Mouse (Mus musculus) ovary, adult 2 months (tissue): Measurements from ENCODE around the gene Rfesd. TPM values are rescaled to one million over a fixed set of nuclear protein-coding genes. Genes with fewer than 3 reads are reported as not detected.

ENCODE experiments used
- polyA plus RNA-seq: library from polyadenylated mRNA; depleted of rRNA; stranded (reverse); fragments of >200 nt; gene quantifications from 2 replicates; pipeline ENCODE4 v1.2.3, GENCODE M21; 2012; rRNA removed

Rfesd gene
- polyA plus RNA-seq: 4.8 and 5.1 TPM in 2 replicates

DNA sequence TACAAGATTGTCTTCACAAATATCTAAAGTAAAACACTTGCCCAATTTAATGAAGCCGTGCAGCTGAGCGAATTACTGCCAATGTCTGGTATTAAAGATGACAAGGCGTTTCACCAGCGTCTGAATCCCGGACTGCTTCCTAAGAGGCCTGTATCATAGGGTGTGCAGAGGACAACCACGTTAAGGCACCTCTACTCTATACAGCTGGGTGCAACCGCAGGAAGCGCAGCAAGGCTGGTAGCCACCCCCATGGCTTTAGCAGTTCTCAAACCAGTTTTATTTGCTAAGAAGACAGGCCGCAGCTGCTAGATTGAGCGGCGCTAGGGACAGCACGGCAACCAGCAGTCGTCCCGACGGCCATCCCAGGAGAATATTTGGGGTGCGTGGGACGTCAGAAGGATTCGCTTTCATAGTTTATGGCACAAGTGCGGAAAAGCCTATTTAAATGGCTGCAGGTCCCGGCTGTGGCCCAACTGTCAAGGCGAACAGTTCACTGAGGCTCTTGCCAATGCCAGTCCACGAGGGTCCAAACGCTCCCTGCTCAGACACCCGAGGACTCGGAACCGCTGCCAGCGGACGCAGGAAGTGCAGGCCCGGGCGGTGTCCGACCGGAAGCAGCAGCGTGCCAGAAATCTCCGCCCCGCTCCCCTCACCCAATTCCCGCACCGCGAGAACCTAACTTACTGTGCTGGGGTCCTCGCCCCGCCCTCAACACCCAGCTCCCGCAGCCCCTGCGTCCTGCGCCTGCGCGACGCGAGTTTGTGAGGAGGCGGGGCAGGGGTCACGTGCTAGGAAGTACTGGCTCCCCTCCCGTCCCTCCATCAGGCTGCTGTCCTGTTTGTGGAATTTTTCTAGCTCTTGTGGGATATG, at the start of gene Rfesd:
Gene Rfesd (minus strand): TSS at position 746 of the 870 bp plus-strand sequence.

DNA sequence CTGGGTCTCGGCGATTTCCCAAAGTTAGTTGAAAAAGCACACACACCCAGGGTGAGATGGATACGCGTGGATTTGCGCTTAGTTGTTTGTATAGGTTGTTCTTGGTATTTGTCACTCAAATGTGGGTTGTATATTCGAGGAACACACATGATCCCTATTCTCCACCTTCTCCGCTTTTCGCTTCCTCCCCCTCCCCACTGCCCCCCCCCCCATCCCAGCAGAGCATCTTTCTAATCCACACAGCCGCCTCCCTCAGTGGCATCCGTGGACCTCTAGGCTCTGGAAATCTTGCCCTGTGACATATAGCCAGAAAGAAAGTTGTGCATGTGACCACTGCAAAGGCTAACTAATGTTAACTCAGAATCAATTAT, 38.4 kb upstream of the Rfesd start, which contains the start of gene Gpr150:
Gene Gpr150 (minus strand): TSS at position 101 of the 371 bp plus-strand sequence.

DNA sequence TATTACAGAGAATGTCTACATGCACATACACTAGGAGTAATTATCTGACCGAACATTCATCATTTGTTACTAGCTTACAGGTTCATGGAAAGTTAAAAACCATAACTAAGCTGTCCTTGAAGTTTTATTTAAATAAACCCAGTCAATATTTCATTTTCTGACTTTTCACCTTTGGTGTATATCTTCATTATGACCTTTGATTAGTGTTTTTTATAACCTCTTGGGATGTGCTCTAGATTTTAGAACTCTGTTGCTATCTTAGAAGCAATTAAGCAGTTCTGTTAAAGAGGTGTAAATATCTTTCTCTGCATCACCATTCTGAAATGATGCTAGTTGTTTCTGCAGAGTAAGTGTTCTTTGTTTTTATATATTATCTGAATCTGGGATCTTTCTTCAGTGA, 51.7 kb downstream of the Rfesd start, which contains the start of gene Spata9:
Gene Spata9 (plus strand): TSS at position 301 of the 400 bp plus-strand sequence.

Other genes starting within 250 kb of the Rfesd start
- 17.0 and 22.7 TPM in 2 replicates for gene Glrx, start 178.9 kb downstream of the Rfesd start, polyA plus RNA-seq
- 32.6 and 35.4 TPM in 2 replicates for gene Rhobtb3, start 74.8 kb downstream of the Rfesd start, polyA plus RNA-seq
- gene Spata9, start 51.6 kb downstream of the Rfesd start, polyA plus RNA-seq: not detected in 2 replicates
- 0.14 TPM in 1 of 2 replicates, not detected in the other for gene Gpr150, start 38.3 kb upstream of the Rfesd start, polyA plus RNA-seq
- gene Arsk, start 79.9 kb upstream of the Rfesd start, polyA plus RNA-seq: 4.3 and 5.9 TPM in 2 replicates
- gene Ttc37, start 80.0 kb upstream of the Rfesd start, polyA plus RNA-seq: 8.5 and 10.4 TPM in 2 replicates